Mouse (Mus musculus): ENCODE measurements around the gene Nuak1. TPM values are rescaled to one million over a fixed set of nuclear protein-coding genes. Genes with fewer than 3 reads are reported as not detected.

Nuak1 gene
- polyA plus RNA-seq, 1 experiment from 2014 or later = 4.8 TPM

DNA sequence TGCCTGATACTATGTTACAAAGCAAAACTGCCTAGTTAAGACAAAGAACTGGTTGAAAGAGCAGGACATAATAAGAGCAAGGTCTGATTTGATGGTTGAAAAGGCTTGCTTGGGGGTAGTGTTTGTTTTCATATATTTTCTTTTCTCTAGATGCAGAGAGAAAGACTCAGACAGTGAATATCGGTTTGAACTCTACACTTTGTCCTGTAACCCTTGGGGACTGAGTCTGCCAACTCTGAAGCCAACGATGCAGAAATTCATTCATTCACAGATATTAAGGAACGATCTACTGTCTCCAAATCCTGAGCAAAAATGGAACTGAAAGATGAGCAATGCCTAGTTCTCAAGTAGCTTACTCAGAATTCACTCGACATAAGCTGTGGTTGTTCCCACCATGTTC, 39.7 kb upstream of the Nuak1 start:
- Histone ChIP-seq H3K9me3 (ENCODE audit: control insufficient read depth, low read length) (no peaks in the 10 kb centered on the region), H3K4me3 (ENCODE audit: low read depth, low read length) (no peak overlapping the region), H3K4me2 (no peak overlapping the region), H3K36me3 (ENCODE audit: control insufficient read depth, insufficient read depth, low read length) (no peaks in the 10 kb centered on the region), H3K9ac (ENCODE audit: low read length) (no peak overlapping the region), H3K27me3 (ENCODE audit: control insufficient read depth, insufficient read depth, low read length) (no peaks in the 10 kb centered on the region), H3K4me1 (ENCODE audit: control insufficient read depth, insufficient read depth, low read length) (peaks cover 25% of the 10 kb centered on the region), H3K27ac (ENCODE audit: low read depth, low read length) (no peak overlapping the region)
- WGBS = 52% methylated on average over 4 of the region's 4 CpGs
- ATAC-seq (ENCODE audit: low FRiP score) (no peak), DNase-seq (ENCODE audit: low spot score, missing footprints) (no peak)

DNA sequence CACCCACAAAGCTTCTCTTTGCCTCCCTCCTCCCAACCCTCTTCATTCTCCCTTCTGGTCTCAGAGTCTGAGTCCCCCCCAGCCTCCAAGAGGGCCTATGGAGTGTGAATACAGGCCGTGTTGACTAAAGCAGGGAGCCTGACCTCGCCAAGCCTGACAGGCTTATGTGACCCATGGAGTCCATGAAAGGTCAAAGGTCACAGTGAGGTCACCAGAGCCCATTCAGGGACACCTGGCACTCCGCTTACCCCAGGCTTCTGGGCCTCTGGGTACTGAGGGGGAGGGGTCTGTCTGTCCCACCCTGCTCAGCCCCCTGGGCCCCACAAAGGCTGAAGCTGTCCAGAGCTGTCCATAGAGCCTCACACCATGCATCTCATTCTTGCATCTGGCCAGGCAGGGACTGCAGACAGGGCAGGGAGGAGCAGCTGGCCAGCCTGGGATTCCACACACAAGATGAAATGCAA, 37.2 kb upstream of the Nuak1 start:
- Histone ChIP-seq H3K9me3 (ENCODE audit: control insufficient read depth, low read length) (no peaks in the 10 kb centered on the region), H3K4me1 (ENCODE audit: control insufficient read depth, insufficient read depth, low read length) (peaks cover 25% of the 10 kb centered on the region), H3K27ac (ENCODE audit: low read depth, low read length) (peak overlapping the region; percentile 57; the same call in 1 of the 2 replicates), H3K9ac (ENCODE audit: low read length) (no peak overlapping the region), H3K27me3 (ENCODE audit: control insufficient read depth, insufficient read depth, low read length) (no peaks in the 10 kb centered on the region), H3K36me3 (ENCODE audit: control insufficient read depth, insufficient read depth, low read length) (no peaks in the 10 kb centered on the region), H3K4me3 (ENCODE audit: low read depth, low read length) (no peak overlapping the region), H3K4me2 (no peak overlapping the region)
- peak; percentile 97 for DNase-seq (ENCODE audit: low spot score, missing footprints)
- peak; percentile 94 for ATAC-seq (ENCODE audit: low FRiP score)
- WGBS = 0% methylated on average over 3 of the region's 3 CpGs

- no peak overlapping the region for H3K4me3 ChIP-seq (ENCODE audit: low read depth, low read length)
- no peak overlapping the region for H3K9ac ChIP-seq (ENCODE audit: low read length)
- no peaks in the 10 kb centered on the region for H3K9me3 ChIP-seq (ENCODE audit: control insufficient read depth, low read length)
- peaks cover 25% of the 10 kb centered on the region for H3K4me1 ChIP-seq (ENCODE audit: control insufficient read depth, insufficient read depth, low read length)
- peak; percentile 93 for DNase-seq (ENCODE audit: low spot score, missing footprints)
- H3K36me3 ChIP-seq (ENCODE audit: control insufficient read depth, insufficient read depth, low read length) = no peaks in the 10 kb centered on the region
- H3K27ac ChIP-seq (ENCODE audit: low read depth, low read length) = peak overlapping the region; percentile 21; the same call in 1 of the 2 replicates
- ATAC-seq (ENCODE audit: low FRiP score) = no peak
- 29% methylated on average over 4 of the region's 4 CpGs for WGBS
- no peaks in the 10 kb centered on the region for H3K27me3 ChIP-seq (ENCODE audit: control insufficient read depth, insufficient read depth, low read length)
- H3K4me2 ChIP-seq = no peak overlapping the region
Measured at GRCm38 (mm10) chr10:84477045-84477612, 36.7 kb upstream of the Nuak1 start.

DNA sequence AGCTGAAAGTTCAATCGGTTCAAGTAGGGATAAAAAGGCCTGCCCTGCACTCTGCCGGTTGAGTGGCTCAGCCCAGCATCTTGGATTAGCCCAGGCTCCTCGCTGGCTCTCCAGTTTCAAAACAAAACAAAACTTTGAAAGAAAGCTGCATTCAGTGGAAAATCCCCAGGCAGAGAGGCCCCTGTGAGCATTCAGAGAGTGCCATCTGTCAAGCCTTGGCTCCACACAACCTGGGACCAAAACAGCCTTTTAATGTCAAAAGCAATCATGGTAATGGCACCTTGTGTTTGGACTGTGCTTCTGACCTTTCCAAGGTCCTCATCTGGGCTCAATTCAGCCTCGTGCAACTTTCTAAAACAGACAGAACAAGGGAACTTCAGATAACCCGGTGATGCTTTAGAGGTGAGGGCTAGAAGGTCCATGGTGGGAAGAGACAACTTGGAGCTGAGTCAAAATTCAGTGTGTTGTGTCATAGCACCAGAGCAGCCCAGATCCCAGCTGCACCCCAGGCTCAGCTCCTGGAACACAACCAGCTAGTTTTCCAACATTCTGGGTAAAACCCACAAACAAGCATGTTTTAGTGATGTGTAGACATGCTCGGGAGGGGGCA, 27.3 kb upstream of the Nuak1 start:
- H3K36me3 ChIP-seq (ENCODE audit: control insufficient read depth, insufficient read depth, low read length) = no peaks in the 10 kb centered on the region
- H3K4me2 ChIP-seq = no peak overlapping the region
- DNase-seq (ENCODE audit: low spot score, missing footprints) = no peak
- no peak overlapping the region for H3K9ac ChIP-seq (ENCODE audit: low read length)
- no peaks in the 10 kb centered on the region for H3K27me3 ChIP-seq (ENCODE audit: control insufficient read depth, insufficient read depth, low read length)
- ATAC-seq (ENCODE audit: low FRiP score) = 0 out of 2 replicates have a peak, but pooled peaks have one; percentile 42
- no peak overlapping the region; the same call in 1 of the 2 replicates for H3K27ac ChIP-seq (ENCODE audit: low read depth, low read length)
- H3K9me3 ChIP-seq (ENCODE audit: control insufficient read depth, low read length) = no peaks in the 10 kb centered on the region
- 20% methylated on average over 6 of the region's 6 CpGs for WGBS
- no peaks in the 10 kb centered on the region; the same call in 1 of the 2 replicates for H3K4me1 ChIP-seq (ENCODE audit: control insufficient read depth, insufficient read depth, low read length)
- no peak overlapping the region for H3K4me3 ChIP-seq (ENCODE audit: low read depth, low read length)

DNA sequence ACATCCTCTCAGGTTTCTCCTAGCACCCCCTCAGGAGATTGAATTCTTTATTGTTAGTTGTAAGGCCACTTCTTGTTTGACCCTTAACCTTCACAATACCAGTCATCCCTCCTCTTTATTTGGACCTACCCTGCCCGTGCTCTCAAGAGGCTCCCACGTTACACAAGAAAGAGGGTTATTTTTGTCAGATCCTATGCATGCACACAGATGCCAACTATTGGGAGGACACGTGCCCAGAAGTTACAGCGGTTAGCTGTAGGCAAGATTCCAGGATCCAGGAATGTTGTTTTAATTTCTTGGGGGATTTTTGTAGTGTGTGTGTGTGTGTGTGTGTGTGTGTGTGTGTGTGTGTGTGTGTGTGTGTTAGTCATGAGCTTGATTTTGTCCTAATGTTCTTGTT, 25.1 kb upstream of the Nuak1 start:
- H3K9ac ChIP-seq (ENCODE audit: low read length) = no peak overlapping the region
- H3K27ac ChIP-seq (ENCODE audit: low read depth, low read length) = no peak overlapping the region
- ATAC-seq (ENCODE audit: low FRiP score) = no peak
- no peak overlapping the region for H3K4me3 ChIP-seq (ENCODE audit: low read depth, low read length)
- H3K4me2 ChIP-seq = no peak overlapping the region
- DNase-seq (ENCODE audit: low spot score, missing footprints) = no peak
- 70% methylated on average over 4 of the region's 4 CpGs for WGBS
- H3K4me1 ChIP-seq (ENCODE audit: control insufficient read depth, insufficient read depth, low read length) = no peaks in the 10 kb centered on the region; the same call in 1 of the 2 replicates
- no peaks in the 10 kb centered on the region for H3K36me3 ChIP-seq (ENCODE audit: control insufficient read depth, insufficient read depth, low read length)
- no peaks in the 10 kb centered on the region for H3K27me3 ChIP-seq (ENCODE audit: control insufficient read depth, insufficient read depth, low read length)
- H3K9me3 ChIP-seq (ENCODE audit: control insufficient read depth, low read length) = no peaks in the 10 kb centered on the region

- H3K27me3 ChIP-seq (ENCODE audit: control insufficient read depth, insufficient read depth, low read length) = no peaks in the 10 kb centered on the region
- 74% methylated on average over 8 of the region's 8 CpGs for WGBS
Measured at GRCm38 (mm10) chr10:84460420-84461101, 20.2 kb upstream of the Nuak1 start.

GRCm38 (mm10) chr10:84458094-84458493, 17.7 kb upstream of the Nuak1 start:
- no peaks in the 10 kb centered on the region for H3K27me3 ChIP-seq (ENCODE audit: control insufficient read depth, insufficient read depth, low read length)
- DNase-seq (ENCODE audit: low spot score, missing footprints) (no peak), ATAC-seq (ENCODE audit: low FRiP score) (no peak)
- no peak overlapping the region for H3K4me2 ChIP-seq
- H3K9ac ChIP-seq (ENCODE audit: low read length) = no peak overlapping the region
- H3K36me3 ChIP-seq (ENCODE audit: control insufficient read depth, insufficient read depth, low read length) = no peaks in the 10 kb centered on the region
- no peaks in the 10 kb centered on the region for H3K4me1 ChIP-seq (ENCODE audit: control insufficient read depth, insufficient read depth, low read length)
- no peaks in the 10 kb centered on the region for H3K9me3 ChIP-seq (ENCODE audit: control insufficient read depth, low read length)
- H3K4me3 ChIP-seq (ENCODE audit: low read depth, low read length) = no peak overlapping the region
- WGBS = 79% methylated on average over 5 of the region's 5 CpGs
- no peak overlapping the region for H3K27ac ChIP-seq (ENCODE audit: low read depth, low read length)

More at GRCm38 (mm10) chr10:84460420-84461101, 20.2 kb upstream of the Nuak1 start:
- no peak overlapping the region for H3K4me3 ChIP-seq (ENCODE audit: low read depth, low read length)
- no peaks in the 10 kb centered on the region for H3K9me3 ChIP-seq (ENCODE audit: control insufficient read depth, low read length)
- H3K9ac ChIP-seq (ENCODE audit: low read length) = no peak overlapping the region
- no peak overlapping the region for H3K27ac ChIP-seq (ENCODE audit: low read depth, low read length)
- ATAC-seq (ENCODE audit: low FRiP score) (no peak), DNase-seq (ENCODE audit: low spot score, missing footprints) (no peak)
- H3K36me3 ChIP-seq (ENCODE audit: control insufficient read depth, insufficient read depth, low read length) = no peaks in the 10 kb centered on the region
- H3K4me2 ChIP-seq = no peak overlapping the region
- no peaks in the 10 kb centered on the region for H3K4me1 ChIP-seq (ENCODE audit: control insufficient read depth, insufficient read depth, low read length)

- Histone ChIP-seq H3K4me1 (ENCODE audit: control insufficient read depth, insufficient read depth, low read length) (no peaks in the 10 kb centered on the region), H3K27me3 (ENCODE audit: control insufficient read depth, insufficient read depth, low read length) (no peaks in the 10 kb centered on the region), H3K4me2 (no peak overlapping the region), H3K9me3 (ENCODE audit: control insufficient read depth, low read length) (no peaks in the 10 kb centered on the region), H3K36me3 (ENCODE audit: control insufficient read depth, insufficient read depth, low read length) (no peaks in the 10 kb centered on the region), H3K4me3 (ENCODE audit: low read depth, low read length) (no peak overlapping the region), H3K27ac (ENCODE audit: low read depth, low read length) (no peak overlapping the region), H3K9ac (ENCODE audit: low read length) (no peak overlapping the region)
- 86% methylated on average over 9 of the region's 9 CpGs for WGBS
- DNase-seq (ENCODE audit: low spot score, missing footprints) = no peak
- no peak for ATAC-seq (ENCODE audit: low FRiP score)
Measured at GRCm38 (mm10) chr10:84457539-84457938, 17.1 kb upstream of the Nuak1 start.
